Mouse (Mus musculus) gastrocnemius, adult 18-20 months (tissue): ENCODE data around the gene Gzmd. TPM values are rescaled to one million over a fixed set of nuclear protein-coding genes. Genes with fewer than 3 reads are reported as not detected.
"Not testable (repeated sequence)": the region's sequence is repeated elsewhere in the genome, so short reads cannot be mapped to it uniquely, and the experiment has no call there.

Source experiments
- DNase-seq: peaks from one replicate; pipeline ENCODE4 v3.0.0; 2021; ENCODE audit warnings: low spot score
- long read RNA-seq, 2 experiments: library from polyadenylated mRNA; stranded (forward); transcript quantifications; one replicate each; pipeline ENCODE4 v2.0.0; 2021
- total RNA-seq, 2 experiments: library from RNA; stranded (reverse); gene quantifications; 2 replicates each; pipeline ENCODE4 v1.2.3; 2021

Gene Gzmd
- not detected for total RNA-seq
- long read RNA-seq, experiment 1 = 0 reads
- long read RNA-seq, experiment 2 = 0 reads

GRCm38 (mm10) chr14:56132508-56132907, at the start of gene Gzmd:
Gene Gzmd, minus strand, starts transcription at chr14:56132608.
- DNase-seq = not testable (repeated sequence)

DNA sequence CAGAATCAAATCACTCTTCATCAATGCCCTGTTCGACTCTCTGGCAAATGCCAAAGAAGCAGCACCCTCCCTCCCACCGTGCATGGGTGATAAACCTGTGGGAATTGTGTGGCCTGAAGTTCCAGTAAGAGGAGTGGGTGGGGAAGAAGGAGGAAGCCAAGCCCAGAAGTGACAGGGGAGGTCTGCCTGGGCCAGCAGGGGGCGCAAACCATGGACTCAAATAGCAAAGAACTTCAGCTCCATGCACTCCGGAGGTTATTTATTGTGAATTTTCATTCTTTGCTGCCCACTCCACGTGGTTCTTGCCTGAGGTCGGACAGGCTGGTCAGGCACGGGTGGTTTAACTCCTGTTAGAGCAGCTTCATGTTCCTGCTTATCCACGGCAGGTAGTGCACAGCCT, 45.2 kb upstream of the Gzmd start:
- not testable (repeated sequence) for DNase-seq

DNA sequence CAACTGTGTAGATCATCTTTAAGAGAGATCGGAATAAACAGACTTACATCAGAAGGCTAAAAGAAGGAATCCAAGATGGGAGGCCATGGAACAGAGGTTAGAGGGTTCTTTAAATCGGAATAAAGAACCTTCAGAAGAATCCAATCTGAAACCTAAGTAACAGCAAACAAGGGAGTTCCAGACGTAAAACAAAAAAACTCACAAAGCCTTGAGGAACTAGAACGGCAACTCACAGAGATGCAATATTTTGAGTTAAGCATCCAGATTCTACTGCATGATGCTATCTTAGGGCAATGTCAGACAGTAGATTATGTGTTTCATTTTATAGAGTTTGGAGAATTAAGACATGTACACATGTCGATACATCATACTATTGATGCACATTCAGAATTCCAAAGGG, 42.1 kb upstream of the Gzmd start, which contains the start of gene Gzmn:
Gzmn (minus strand) TSS at position 101 of the 400 bp plus-strand sequence.
- no peak for DNase-seq

DNA sequence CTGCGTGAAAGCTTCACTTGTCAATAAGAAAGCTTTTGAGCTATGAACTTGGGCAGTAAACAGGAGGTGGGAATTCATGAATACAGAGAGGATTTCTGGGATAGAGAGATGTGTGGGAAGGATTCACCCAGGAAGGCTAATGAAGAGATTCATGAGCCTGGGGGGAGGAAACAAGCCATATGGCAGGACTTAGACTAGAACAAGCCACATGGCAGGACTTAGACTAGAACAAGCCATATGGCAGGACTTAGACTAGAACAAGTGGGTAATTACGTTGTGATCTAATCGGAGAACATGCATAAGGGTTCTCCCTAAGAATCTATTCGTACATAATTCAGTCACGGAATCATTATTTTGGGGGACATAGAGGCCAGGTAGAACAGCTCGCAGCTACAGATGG, 41.0 kb upstream of the Gzmd start:
- no peak for DNase-seq

DNA sequence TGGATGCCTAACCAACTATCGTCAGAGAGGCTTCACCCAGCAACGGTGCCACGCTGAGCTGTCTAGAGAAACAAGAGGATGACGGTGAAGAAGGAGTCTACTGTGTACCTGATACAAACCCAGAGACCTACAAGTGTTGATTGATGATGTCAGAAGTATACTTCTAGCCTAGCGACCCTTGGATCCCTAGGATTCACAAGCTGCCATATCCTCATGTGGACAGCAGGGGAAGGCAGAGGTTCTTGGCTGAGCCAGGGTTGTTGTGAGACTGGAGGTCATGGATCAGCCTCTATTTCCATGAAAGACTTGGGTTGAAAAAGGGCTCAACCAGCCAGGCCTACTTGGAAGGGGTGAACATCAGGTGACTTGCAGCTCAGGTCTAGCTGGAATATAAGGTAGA, 40.3 kb upstream of the Gzmd start:
- no peak for DNase-seq

DNA sequence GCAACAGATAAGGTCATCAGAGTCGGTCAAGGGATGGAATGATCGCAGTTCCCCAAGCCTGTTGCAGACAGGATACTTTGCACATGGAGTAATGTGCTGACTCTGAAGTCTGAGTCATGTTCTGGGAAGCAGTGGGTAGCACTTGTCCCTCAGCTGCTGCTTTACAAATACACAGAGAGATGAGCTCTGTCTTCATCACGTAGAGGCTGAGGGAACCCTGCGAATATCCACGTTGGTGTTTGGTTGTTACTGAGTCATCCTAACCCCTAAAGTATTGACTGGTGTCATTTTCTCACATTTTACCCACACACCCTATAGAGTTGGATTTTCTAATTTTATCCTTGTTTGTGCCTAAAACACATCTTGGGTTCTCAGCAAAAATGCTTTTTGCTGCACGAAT, 35.6 kb upstream of the Gzmd start:
- peak; percentile 8 for DNase-seq

DNA sequence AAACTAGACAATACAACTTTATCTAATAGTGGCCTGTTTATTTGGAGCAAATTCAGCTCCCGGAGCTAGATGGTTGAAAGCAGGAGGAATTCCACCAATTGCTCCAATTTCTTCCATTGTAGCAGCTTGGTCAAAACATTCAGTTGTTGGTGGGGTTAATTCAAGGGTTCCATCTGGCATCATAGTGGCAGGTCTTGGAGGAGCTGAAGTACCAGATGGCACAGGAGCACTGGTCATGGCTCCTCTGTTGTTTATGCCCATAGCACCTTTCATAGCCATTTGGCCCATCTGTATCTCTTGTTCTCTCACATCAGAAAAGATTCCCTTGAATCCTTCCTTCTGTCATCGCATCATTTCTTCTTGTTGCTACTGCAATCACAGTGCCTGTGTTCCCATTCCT, 29.7 kb upstream of the Gzmd start:
- no peak for DNase-seq

- not testable (repeated sequence) for DNase-seq
These were observed 27.1 kb upstream of the Gzmd start, which contains the start of gene Gzmg for GRCm38 (mm10) chr14:56159479-56159878. Gene Gzmg, minus strand, starts transcription at chr14:56159579.

DNA sequence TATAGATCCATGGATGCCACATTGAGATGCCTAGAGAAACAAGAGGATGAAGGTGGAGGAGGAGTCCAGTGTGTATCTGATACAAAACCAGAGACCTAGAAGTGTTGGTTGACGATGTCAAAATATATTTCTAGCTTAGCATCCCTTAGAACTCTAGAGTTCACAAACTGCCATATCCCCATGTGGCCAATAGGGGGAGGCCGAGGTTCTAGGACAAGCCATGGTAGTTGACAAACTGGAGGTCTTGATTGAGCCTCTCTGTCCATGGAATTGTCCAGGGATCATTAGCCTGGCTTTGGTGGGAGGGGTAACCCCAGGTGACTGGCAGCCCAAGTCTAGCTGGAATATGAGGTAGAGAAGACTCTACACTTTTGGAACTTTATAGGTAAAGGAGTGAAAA, 22.9 kb upstream of the Gzmd start:
- no peak for DNase-seq

GRCm38 (mm10) chr14:56133675-56134074, 1.3 kb upstream of the Gzmd start:
- not testable (repeated sequence) for DNase-seq

GRCm38 (mm10) chr14:56128341-56128740, 4.1 kb downstream of the Gzmd start:
- DNase-seq = no peak

GRCm38 (mm10) chr14:56123516-56123915, 8.9 kb downstream of the Gzmd start:
- no peak for DNase-seq

DNA sequence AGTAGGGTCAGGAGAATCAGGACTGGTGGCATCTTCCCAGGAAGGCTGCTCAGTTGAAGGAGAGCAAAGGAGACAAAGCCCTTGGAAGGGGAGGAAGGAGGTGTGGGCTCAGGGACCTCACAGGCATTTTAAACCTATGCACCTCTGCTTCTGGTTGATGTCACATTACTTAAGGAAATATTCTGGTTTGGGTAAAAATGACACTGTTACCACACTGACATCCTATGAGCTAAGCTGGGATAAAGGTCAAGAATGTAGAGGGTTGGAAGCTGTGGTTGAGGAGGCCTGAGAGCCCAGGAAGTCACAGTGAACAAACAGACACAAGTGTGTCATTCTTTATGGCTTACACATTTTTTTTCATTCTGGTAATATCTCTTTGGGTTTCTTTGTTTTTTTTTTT, 11.9 kb downstream of the Gzmd start, which contains the start of gene Gzme:
Gzme (minus strand) TSS at position 101 of the 400 bp plus-strand sequence.
- no peak for DNase-seq

DNA sequence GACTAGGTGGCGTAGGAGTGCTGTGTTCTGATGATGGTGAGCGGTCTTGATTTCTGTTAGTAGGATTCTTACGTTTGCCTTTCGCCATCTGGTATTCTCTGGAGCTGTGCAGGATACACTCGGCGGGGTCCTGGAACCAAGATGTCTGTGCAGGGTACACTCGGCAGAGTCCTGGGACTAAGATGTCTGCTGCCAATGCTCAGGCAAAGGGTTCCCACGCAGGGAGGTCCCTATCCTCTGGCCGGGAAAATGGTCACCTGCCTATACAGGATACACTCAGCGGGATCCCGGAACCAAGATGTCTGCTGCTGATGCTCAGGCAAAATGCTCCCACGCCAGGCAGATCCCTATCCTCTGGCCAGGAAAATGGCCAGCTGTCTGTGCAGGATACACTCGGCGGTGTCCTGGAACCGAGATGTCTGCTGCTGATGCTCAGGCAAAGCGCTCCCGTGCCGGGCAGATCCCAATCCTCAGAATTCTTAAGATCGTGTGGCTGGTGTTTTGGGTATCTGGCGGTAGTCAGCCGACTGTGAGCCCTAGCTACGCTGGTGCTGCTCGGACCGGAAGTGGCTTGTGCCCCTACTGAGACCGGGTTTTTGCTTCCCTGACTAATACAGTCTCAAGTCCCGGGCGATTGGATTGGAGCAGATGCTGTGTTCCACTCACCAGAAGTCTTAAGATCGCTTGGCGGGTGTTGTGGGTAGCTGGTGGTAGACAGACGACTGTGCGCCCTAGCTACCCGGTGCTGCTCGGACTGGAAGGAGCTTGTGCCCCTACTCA, 16.7 kb downstream of the Gzmd start:
- not testable (repeated sequence) for DNase-seq

- no peak for DNase-seq
These were observed 26.8 kb downstream of the Gzmd start for GRCm38 (mm10) chr14:56105447-56106180.

DNA sequence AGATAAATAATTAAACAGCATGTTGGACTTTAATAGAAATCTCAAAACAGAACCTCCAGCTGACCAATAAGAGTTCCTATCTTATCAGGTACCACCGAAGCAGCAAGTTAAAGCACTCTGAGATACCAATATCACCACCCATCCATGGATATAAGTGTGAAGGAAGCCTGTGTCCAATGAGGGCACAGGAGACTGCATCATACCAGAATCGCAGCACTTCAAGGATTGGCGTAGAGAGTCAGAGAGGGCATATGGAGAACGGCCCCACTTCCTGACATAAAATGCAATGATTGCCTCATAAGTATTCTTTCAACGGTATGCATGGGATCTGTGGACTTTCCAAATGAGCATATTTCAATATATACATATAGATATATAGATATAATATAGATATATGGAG, 27.4 kb downstream of the Gzmd start:
- DNase-seq = no peak

- DNase-seq = no peak
These were observed 29.0 kb downstream of the Gzmd start for GRCm38 (mm10) chr14:56103452-56103851.

DNA sequence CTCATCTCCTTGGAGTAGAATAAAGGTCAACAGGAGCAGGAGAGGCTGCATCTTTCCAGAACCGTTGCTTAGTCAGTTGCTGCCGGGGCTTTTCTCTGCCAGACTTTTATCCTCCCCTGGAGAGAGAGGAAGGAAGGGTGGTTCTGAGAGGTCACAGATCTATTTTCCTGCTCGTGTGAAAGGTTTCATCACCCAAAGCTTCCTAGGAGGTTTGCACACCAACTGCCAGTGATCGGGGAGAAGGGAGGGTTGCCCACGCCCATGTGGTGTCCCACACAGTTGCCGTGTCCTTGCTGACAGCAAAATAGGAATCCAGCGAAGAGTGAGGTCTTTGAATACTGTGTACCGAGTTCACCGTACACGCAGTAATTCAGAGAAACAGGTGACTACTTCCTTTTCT, 30.0 kb downstream of the Gzmd start, which contains the start of gene Ctsg:
Ctsg (minus strand) TSS at position 189 of the 400 bp plus-strand sequence.
- DNase-seq = no peak

- no peak for DNase-seq
These were observed 33.5 kb downstream of the Gzmd start for GRCm38 (mm10) chr14:56098940-56099339.

DNA sequence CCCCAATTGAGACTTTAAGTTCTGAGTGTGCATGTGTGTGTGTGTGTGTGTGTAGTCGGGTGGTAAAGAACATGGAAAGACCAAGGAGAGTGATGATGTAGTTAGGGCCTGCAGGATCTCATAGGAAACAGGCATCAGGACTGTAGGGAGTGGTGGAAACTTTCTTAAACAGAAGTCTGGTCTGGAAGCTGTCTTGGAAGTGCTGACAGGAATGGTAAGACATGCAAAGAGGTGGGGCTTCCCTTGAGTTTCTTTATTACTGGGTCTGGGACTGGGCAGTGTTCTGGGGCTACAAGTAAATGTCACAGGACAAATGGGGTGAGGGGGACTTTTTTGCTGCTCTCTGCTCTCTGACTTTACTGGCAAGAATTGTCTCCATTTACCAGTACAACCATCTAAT, 34.8 kb downstream of the Gzmd start:
- DNase-seq = no peak

GRCm38 (mm10) chr14:56093353-56093752, 39.1 kb downstream of the Gzmd start:
- DNase-seq = no peak

DNA sequence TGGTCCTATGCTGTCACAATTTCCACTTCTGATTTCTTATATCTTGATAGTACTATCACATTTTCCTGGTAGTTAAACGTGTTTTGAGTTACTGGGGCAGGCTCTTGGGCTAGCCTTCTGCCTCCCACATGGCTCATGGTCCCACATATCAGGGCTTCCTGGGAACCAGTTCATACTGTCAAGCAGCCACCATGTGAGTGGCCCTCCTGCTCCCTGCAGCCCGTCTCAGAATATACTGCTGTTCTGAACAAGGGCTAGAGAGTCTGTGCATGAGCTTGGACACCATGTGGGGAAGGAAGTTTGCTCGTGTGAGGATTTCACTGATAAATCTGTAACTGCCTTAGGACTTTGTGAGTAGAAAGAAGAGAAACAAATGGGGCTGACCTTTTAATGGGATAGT, 45.7 kb downstream of the Gzmd start:
- DNase-seq = no peak
